Mouse (Mus musculus) CD8-positive naive resting alpha-beta T cell, adult 2 months (primary cell): ENCODE measurements around the gene Fgf14.
"Not testable (repeated sequence)": the region's sequence is repeated elsewhere in the genome, so short reads cannot be mapped to it uniquely, and the experiment has no call there.

ENCODE experiments used
- DNase-seq, 2 experiments: peaks; one replicate each; pipeline ENCODE4 v3.0.0; 2022; ENCODE audit warnings: low read depth in 2 of 2, low spot score in 2 of 2

Fgf14 gene

DNA sequence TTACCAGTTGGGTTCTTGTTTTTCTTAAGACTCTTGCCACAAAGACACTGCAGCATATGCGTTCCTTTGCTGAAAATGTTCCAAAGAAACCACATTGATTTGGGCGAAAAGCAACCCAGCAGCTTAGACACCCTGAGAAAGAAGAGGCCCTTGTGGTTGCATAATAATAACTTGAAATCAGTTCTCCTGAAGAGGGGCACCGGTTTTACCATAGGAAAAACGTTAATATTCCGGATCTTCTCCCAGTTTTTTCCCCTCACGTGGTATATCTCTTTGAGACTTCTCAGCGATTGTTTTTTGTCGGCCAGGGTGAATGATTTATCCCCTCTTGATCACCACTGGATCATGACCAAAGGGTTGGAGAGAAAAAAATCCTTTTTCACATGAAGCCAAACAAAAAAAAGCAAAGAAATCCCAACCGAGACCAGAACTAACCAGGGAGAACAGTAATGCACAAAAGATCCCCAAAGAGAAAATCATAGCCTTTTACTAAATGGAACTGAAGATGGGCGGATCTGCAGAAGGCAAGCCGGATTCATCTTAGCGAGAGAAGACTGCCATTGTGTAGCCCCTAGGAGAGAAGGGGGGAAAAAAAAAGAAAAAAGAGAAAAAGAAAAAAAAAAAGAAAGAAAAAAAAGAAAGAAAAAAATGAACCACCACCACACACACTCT lies at the start of gene Fgf14:
Gene Fgf14, minus strand, starts transcription at position 622 of the 672 bp plus-strand sequence.
- DNase-seq, result no peak

DNA sequence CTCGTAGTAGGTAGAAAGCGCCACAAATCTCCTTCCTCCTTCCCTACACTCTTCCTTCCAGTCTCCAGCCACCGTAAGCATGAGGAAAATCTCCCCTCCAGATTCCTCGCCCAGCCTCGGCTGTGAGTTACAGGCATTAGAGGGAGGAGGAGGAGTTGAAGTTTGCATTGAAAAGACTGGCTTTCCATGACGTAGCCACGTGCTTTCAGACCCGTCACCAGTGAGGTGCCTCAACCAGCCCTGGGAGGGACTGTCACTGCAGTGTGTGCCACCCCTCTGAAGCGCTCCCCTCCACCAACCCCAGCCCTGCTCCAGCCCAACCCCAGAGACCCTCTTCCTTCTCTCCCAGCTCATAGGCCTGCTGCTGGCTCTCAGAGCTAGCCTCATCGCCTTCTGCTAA lies 452 bp upstream of the Fgf14 start:
- DNase-seq, result no peak

DNA sequence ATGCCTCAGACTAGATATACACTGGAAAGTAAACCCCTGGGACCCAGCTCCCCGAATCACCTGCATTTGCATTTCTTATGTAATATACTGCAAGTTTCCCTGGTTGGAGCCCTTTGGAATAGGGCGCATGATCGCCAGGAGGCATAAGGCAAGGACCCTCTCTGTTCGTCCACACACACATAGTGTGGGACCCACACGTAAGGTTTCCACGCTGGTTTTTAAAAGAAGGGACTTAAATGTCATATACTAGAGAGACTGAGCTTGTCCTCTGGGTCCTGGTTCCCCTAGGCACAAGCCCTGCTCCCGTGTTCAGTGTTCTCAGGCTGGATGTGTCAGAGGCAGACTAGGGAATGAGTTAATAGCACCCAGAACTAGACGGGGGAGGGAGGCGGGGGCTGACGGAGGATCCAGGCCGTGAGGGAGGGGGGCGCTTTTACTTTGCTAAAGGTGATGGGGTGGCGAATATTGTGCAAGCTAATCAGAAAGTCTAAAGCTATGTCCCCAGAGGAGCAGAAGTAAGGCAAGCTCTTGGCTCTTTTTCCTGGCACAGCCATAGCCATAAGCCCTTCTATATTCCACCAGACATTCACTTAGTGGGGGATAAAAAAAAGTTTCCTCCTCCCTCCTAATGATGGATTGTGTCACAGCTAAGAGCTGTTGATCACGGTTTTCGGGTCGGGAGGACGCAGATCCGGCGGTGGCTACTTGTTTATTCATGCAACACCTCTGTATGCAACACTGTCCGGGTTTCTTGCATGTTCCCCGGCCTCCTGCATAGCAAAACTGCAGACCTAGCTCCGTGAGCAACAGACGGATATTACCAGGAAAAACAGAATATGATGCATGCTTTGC lies 1.0 kb downstream of the Fgf14 start:
- no peak for DNase-seq

DNA sequence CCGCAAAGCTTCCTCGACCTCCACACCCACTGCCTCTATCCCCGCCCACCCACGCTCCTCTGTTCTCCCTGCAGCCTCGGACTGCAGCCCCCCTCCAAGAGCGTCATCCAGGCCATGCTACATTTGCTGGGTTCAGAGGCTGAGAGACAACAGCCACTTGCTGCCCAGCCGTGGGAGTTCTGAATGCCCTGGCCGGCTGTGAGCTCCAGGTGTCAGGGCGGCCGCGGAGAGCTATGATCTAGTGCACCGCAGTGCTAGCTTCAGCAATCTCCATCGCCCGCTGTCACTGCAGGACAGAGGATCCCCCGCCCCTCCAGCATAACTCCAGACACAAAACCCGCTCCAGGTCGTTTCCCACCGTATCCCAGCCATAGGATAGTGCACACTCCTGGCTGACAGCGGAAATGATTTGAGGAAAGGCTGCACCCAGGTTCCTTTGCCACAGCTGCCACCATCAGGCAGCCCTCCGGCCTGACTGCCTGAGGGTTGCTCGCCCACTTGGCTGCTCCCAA lies 1.7 kb downstream of the Fgf14 start:
- DNase-seq, result no peak

DNA sequence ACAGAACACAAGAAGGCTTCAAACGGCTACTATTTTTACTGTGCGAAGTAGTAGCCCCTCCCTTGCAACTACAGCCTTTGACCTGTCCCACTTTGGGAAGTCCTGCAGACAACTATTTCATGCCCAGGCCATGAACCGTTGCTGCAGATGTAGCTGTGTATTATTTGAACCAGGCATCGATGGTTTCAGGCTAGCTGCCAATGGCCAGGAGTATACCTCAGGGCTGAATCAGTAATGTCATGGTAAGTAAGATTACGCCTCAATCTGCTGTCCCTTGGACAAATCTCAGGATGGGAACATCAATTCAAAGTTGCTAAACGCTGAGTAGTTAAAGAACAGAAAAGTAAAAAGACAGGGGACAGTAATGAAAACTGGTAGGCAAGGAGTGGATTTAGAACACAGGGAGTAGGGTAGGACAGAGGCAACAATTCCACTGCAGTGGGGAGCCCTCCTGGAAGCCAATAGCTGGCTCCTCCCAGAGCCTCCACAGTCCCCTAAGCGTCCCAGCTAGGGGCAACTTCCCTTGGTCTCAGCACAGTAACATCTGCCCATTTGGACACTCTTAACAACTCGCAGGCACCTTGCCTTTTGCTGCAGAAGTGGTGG lies 2.3 kb downstream of the Fgf14 start:
- DNase-seq, result no peak

DNA sequence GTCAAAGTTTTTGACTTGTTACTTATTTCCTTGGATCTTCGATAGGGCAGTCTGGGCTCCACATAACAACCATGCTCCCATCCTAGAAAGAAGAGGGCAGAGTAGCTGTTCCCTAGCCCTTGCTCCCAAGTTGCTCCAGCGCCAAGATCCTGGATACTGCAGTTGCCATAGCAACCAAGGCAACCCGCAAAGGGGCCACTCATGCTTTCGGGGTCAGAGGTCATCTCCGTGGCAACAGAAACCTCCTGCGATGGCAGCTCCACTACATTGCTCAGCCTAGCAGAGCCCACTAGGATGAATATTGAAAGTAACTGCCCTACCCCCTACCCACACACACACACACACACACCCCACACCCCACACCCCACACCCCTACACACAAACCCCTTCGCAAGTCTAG lies 7.2 kb downstream of the Fgf14 start:
- DNase-seq, result no peak

DNA sequence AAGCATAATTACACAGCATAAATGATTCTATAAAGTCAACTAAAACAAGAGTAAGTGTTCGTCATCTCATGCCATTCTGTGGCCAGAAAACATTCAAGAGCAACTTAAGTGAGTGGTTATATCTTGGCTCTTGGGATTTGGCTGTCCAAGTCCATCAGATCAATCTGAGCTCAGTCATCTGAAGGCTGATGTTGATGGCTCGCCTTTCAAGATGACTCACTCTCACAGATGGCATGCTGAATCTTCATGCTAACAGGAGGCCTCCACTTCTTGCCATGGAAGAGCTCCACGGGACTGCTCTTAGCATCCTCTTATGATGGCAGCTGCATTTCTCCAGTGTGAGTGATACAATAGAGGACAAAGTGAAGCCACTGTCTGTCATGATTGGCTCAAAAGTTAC lies 34.1 kb downstream of the Fgf14 start:
- DNase-seq, result no peak

DNA sequence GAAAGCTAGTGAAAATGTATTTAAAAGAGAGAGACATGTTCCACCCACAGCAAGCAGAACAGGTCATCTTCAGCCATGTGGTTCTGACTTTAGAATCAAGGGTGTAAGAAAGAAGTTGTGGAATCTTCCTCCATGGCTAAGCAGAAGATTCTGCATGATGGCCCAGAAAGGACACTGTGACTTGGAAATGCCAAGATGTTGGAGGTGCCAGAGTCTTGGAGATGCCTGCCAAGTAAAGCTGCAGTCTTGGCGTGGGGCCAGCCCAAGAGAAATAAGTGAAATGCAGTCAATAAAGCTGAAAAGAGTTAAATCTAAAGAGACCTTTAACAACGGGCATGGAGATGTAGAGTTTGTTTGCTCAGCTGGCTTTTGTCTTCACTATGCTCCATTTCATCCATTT lies 42.0 kb downstream of the Fgf14 start:
- no peak for DNase-seq

DNA sequence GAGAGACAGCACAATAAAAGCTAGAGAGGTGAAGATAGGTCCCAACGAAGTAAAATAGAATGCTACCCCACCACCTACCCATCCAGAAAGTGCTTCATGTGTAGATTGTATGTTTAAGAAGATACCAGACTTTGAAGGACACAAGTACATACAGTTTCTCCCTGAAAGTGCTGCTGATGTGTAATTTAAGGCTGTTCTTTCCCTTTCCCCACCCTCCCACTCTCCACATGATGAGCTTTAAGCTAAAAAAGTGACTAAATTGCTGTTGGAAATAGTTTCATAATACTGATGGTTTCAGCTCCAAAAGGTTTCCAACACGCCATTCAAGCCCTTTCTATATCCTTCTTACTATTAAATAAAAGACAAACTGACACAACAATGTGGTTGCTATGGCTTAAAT lies 63.5 kb downstream of the Fgf14 start:
- DNase-seq, result no peak

DNA sequence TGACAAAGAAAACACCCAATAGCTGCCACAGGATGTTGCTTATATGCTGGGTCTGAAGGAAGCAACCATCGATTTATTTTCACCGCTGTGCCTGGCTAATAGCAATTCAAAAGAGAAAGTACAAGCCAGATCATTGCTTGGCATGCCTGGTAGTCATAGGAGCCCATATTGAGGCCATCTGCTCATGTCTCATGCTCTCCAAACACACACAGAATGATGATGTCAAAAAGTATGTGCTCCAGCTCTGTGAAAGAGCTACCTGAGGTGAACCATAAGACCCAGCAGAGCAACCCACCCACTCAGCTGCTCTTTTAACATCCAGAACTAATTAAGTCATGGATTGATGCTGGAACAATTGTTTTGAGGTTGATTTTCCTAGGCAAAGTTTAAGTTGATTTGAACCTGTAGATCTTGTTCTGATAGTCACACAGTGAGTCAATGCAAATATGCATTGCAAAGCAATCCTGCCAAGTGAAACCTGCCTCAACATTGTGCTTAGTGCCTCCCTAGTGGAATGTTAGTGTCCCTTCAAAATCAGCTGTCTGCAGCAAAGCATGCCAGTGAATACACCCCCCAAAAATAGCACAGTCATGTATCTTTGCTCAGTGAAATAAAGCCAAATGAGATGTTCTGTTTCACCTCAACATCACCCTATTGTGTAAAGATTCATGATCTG lies 70.8 kb downstream of the Fgf14 start:
- DNase-seq, result no peak

DNA sequence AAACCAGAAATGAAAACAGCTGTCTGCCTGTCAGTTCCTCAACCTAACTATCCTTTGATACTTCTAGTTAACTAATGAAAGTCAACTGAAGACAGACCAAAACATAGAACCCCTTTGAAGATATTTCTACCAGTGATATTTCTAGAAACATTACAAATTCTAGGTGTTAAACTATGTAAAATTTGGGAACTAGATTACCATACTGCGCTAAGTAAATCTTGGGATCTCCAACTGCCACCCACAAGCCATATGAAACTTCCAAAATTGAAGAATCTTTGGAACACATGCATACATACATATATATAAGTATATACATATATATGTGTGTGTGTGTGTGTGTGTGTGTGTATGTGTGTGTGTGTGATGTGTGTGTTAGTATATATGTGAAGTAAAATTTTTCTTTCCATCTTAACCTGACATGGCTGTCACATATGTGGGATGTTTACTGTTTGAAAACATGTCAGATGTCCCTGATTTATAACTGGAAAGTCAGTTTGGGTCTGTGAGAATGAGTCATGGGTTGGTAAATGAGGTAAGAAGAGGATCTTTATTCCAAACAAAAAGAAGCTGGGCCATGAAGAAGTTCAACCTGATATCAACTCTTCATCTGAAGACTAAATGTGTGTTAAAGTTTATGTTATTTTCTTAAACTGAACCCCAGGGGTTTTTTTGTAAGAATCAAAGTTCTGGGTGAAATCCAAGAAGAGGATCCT lies 71.7 kb downstream of the Fgf14 start:
- no peak for DNase-seq

DNA sequence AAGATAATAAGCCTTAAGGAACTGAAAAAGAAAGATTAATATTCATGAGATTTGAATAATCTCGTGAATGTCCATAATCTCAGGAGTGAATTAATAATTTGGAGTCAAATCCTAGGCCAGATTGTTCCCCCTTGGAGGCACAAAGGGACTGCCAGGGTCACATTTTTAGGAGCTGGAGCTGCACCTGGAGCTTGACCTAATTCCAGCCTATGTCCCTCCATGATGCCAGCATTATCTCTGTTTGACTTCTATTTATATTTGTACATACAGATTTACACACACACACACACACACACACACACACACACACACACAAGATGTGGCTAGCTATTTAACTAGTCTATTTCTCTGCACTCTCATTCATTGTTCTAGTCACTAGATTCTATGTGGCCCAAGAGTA lies 100.4 kb downstream of the Fgf14 start:
- DNase-seq, result no peak

DNA sequence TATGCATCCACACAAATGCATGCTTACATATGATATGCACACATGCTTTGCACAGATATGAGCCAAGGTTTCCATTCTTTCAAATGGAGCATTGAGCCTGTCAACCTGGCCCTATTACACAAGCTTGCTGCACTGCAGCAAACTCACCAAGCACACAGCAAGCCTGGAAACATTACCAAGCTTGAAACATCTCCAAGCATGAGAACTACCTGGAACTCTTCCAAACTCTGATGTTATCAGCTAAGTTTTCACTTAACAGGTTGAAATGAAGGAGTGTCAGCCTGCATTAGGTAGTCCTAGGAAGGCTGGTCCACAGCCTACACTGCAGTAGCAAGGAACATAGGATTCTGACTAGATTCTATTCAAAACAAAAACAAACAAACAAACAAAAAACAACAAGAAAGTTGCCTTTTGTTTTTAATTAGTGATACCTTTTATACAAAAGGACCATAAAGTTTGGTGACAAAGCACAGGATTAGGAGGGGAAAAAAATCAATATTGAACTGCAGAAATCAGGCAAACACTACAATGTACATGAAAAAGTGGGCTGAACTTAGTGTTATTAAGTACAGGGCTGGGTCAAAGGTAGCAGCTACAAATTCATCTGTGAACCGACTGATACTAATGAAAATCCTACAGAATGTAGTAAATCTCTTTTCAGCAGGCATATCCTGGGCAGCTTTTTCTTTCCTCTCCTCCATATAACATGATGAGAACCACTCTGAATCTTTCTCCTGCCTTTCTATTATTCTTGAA lies 101.6 kb downstream of the Fgf14 start:
- no peak for DNase-seq

DNA sequence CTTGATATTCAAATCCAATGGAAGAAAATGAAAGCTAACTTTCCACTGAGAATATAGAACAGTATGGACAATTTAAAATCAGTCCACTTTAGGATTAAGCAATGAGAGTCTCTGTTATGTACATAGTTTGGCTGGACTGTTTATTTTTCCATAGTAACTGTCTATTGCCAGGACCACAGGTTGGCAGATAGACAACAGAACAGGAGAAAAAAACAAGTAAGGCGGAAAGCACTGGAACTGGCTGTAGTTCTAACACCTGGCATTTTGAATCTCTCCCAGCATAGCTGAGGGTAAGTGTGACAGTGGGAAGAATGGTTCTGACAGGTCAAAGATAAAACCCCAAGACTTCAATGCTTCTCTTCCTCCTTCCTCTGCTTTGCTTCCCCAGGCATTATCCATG lies 110.5 kb downstream of the Fgf14 start:
- DNase-seq, result no peak

DNA sequence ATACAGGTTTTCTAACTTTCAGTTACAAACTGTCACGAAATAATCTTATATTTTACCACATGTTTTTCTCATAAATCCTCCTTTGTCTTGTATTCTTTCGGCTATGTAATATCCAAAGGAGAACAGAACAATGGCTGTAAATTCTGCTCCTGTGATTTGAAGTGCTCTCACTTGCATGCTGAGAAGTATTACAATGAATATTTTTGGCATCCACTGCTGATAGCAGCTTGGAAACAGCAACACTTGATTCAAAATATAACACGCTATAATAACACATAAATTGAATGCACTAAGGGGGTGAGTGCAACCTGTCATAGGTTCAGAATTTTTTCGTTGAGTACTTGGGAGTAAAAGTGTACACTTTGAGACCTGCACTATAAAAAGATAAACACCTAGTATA lies 115.4 kb downstream of the Fgf14 start:
- DNase-seq, result no peak

DNA sequence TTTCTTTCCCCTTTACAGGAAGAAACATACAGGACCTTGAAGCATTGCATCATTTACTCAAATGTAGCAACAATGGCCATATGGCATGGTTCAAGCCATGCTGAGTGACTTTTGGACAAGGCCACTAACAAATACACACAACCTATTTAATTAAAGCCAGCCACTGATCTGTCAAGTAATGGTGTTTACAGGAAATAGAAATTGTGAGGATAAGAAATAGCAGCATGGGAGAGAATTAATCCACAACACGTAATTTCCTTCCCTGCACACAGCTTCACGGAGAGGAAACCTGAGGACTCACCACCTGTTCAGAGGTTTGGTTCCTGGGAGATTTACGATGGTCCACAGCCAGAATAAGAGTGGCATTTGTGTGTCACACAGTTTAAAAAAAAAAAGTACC lies 140.8 kb downstream of the Fgf14 start:
- no peak for DNase-seq

DNA sequence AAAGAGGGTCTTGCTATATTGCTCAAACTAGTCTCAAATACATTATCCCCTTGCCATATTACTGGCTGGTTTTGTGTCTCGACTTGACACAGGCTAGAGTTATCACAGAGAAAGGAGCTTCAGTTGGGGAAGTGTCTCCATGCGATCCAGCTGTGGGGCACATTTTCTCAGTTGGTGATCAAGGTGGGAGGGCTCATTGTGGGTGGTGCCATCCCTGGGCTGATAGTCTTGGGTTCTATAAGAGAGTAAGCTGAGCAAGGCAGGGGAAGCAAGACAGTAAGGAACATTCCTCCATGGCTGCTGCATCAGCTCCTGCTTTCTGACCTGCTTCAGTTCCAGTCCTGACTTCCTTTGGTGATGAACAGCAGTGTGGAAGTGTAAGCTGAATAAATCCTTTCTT lies 141.6 kb downstream of the Fgf14 start:
- not testable (repeated sequence) for DNase-seq

DNA sequence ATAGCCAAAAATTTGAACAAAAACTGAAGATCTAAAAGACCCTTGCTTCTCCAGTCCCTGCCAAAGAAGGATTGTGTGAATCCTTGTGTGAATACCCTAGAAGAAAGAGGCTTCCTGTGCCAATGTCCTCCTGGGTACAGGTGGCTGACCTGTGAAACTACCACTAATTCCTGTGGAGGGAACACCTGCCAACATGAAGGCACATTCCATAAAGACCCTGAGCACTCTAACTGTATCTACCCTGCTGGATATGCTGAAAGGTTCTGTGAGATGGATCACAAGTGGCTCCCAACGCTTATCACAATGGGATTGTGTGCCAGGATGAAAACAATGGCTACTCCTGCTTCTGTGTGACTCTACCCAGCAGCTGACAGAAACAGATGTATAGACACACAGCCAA lies 144.9 kb downstream of the Fgf14 start:
- no peak for DNase-seq

DNA sequence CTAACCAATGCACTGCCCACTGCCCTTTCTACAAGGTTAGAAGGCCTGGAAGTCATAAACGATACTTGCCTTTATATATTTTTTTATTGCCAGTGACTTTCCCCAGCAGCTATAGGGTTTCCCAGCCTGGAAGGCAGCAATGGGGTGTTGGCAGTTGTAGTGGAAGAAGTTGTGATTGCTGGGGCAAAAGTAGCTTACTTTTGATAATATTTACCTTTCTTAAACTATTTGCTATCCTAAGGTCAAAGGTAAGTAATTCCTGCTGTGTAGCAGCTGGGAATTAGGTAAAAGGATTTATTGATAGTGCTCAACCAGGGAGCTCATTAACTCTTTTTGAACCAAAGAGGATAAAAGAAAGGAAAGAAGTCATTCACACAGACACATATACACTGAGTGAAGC lies 164.9 kb downstream of the Fgf14 start:
- no peak for DNase-seq

DNA sequence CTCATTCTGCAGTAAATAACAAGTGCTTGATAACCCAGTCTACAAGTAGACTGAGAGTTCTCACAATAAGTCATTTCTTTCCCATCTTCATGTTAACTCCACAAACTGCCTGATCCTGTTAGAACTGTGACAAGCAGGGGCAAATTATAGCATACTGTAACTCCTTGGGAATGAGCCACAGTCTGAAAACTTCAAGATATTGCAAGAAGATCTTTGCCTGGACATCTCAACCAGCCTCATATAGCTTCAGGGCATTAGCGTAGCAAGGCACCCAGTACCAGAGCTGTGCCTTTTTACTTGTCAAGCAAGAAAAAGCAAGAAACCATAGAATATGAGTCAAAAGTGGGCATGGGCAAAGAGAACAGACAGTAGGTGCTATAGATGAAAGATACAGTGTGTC lies 188.0 kb downstream of the Fgf14 start:
- DNase-seq, result no peak
